Mouse (Mus musculus): ENCODE results near the gene Slc25a28. TPM values are rescaled to one million over a fixed set of nuclear protein-coding genes. Genes with fewer than 3 reads are reported as not detected.

The Slc25a28 gene
- polyA plus RNA-seq, 1 experiment from 2014 or later: 4.8 TPM

DNA sequence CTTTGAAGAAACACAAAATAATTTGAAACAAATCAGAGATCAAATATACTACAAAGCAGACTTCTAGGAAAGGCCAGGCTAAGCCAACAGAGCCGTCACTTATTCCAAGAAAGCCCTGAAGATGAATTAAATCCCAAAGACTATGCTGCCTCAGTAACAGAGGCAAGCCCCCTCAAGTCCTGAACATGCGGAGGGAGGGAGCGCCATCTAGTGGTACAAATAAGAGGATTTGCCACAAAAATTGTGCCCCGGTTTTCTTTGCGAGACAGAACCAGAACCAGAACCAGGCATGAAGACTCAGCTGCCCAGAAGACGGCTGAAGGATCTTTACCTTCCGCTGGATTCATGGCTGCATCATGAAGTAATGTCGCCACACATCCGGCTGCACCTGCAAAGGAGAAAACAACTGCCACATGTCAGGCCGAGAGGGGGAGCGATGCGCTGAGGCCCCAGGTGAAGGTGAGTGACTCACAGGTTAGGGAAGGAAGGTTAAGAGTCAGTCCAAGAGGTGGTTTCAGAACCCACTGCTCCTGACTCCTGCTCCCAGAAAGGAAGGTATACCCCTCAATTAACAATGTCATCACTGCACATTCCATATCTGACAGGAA is 9.1 kb downstream of the Slc25a28 start:
- Histone ChIP-seq H3K4me2 (ENCODE audit: low read depth, low read length) (no peak overlapping the region), H3K9me3 (ENCODE audit: low read length) (no peaks in the 10 kb centered on the region), H3K4me1 (ENCODE audit: insufficient read depth) (peaks cover 9% of the 10 kb centered on the region), H3K4me3 (ENCODE audit: low read depth, low read length) (no peak overlapping the region), H3K27ac (ENCODE audit: low read depth) (no peak overlapping the region), H3K9ac (replicated peaks) (no peak overlapping the region), H3K36me3 (replicated peaks; ENCODE audit: insufficient read depth, low read length) (peaks cover 33% of the 10 kb centered on the region), H3K27me3 (ENCODE audit: insufficient read depth, low read length) (no peaks in the 10 kb centered on the region)
- ATAC-seq (no peak), DNase-seq (peak; percentile 28)
- WGBS (ENCODE audit: insufficient replicate concordance): 64% methylated on average over 12 of the region's 12 CpGs
- no peak for TF ChIP-seq EP300 (IDR thresholded peaks at IDR 0.05; ENCODE audit: low read depth)
- TF ChIP-seq CTCF (IDR thresholded peaks at IDR 0.05; ENCODE audit: low read depth): peak; percentile 81

DNA sequence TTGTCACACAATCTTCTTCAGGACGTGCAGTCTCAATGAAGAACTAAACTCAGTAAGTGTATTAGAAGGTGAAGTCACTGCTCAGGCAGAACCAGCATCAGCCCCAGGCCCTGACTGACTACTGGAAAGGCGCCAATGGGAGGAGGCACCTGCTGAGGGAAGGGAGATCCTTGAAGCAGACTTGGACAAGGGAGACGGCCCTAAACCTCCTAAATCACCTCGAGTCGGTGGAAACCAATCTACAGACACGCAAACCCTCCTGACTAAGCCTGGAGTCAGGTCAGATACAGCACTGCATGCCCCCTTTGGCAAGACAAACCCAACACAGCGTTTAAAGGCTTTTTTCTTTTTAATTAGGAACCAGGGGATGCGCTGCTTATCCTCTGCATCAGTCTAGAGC is 11.2 kb downstream of the Slc25a28 start:
- Histone ChIP-seq H3K4me3 (ENCODE audit: low read depth, low read length) (no peak overlapping the region), H3K27ac (ENCODE audit: low read depth) (no peak overlapping the region), H3K4me2 (ENCODE audit: low read depth, low read length) (no peak overlapping the region), H3K9me3 (ENCODE audit: low read length) (no peaks in the 10 kb centered on the region), H3K9ac (replicated peaks) (no peak overlapping the region), H3K36me3 (replicated peaks; ENCODE audit: insufficient read depth, low read length) (peaks cover 31% of the 10 kb centered on the region), H3K4me1 (ENCODE audit: insufficient read depth) (no peaks in the 10 kb centered on the region), H3K27me3 (ENCODE audit: insufficient read depth, low read length) (no peaks in the 10 kb centered on the region)
- DNase-seq: no peak
- ATAC-seq: no peak
- 82% methylated on average over 8 of the region's 8 CpGs for WGBS (ENCODE audit: insufficient replicate concordance)
- no peak for TF ChIP-seq EP300 (IDR thresholded peaks at IDR 0.05; ENCODE audit: low read depth)
- TF ChIP-seq CTCF (IDR thresholded peaks at IDR 0.05; ENCODE audit: low read depth): no peak

DNA sequence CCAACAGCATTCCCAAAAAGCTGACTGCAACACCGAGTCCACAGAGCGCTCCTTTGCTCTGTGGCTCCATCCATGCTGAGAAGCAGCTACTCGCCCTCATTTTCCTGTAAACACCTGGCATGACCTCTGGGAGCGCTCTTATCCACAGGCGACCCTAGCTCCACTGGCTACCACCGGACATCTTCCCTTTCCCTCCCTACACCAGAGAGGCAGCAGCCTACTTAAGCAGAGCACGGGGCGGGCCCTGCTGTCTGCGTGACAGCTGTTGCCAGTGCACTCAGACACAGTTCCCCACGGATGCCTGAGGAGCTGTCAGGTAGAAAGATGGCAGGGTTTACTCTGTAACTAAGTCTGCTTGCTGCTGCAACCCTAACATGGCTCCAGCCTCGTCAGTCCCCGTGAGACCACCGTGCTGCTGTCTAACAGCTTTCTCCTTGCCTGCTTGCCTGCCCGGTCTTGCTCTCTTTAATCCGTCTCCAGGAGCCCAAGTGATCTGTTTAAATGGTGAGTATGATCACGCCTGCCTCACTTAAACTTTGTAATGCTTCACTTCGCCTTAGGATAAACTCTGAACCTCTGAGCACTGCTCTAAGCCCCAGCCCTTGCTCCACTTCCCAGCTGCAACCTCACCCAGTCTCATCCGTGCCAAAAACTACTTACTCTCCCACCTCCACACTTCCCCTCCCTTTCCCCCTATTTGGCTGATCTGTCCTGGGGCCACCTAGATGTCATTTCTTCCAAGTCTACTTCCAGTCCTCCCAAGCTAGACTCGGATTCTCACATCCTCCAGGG is 12.3 kb downstream of the Slc25a28 start:
- Histone ChIP-seq H3K27ac (ENCODE audit: low read depth) (no peak overlapping the region), H3K9ac (replicated peaks) (no peak overlapping the region), H3K9me3 (ENCODE audit: low read length) (no peaks in the 10 kb centered on the region), H3K36me3 (replicated peaks; ENCODE audit: insufficient read depth, low read length) (peaks cover 31% of the 10 kb centered on the region), H3K4me3 (ENCODE audit: low read depth, low read length) (no peak overlapping the region), H3K27me3 (ENCODE audit: insufficient read depth, low read length) (no peaks in the 10 kb centered on the region), H3K4me1 (ENCODE audit: insufficient read depth) (no peaks in the 10 kb centered on the region), H3K4me2 (ENCODE audit: low read depth, low read length) (no peak overlapping the region)
- 67% methylated on average over 19 of the region's 19 CpGs for WGBS (ENCODE audit: insufficient replicate concordance)
- TF ChIP-seq CTCF (IDR thresholded peaks at IDR 0.05; ENCODE audit: low read depth) (peak; percentile 42), EP300 (IDR thresholded peaks at IDR 0.05; ENCODE audit: low read depth) (no peak)
- no peak for ATAC-seq
- DNase-seq: no peak

DNA sequence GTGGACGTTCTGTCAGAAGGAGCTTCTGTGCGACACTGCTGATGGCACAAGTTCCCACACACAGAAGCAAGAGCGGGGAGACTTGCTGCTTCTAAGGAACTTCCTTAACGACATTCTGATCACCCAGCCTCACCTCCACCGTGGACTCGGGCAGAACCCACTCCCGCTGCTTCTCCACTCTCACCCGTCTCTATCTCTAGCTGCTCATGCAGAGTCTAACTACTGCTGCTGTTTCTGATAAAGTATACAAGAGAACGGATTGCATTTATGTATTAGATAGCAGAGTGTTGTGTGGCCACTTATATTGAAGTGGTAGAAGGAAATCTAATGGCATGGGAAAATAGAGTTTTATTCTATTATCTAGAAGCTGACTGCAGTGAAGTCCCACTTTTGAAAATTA is 13.9 kb downstream of the Slc25a28 start:
- Histone ChIP-seq H3K27me3 (ENCODE audit: insufficient read depth, low read length) (no peaks in the 10 kb centered on the region), H3K27ac (ENCODE audit: low read depth) (no peak overlapping the region), H3K9ac (replicated peaks) (no peak overlapping the region), H3K36me3 (replicated peaks; ENCODE audit: insufficient read depth, low read length) (peaks cover 23% of the 10 kb centered on the region), H3K4me3 (ENCODE audit: low read depth, low read length) (no peak overlapping the region), H3K4me2 (ENCODE audit: low read depth, low read length) (no peak overlapping the region), H3K4me1 (ENCODE audit: insufficient read depth) (no peaks in the 10 kb centered on the region), H3K9me3 (ENCODE audit: low read length) (no peaks in the 10 kb centered on the region)
- TF ChIP-seq CTCF (IDR thresholded peaks at IDR 0.05; ENCODE audit: low read depth) (no peak), EP300 (IDR thresholded peaks at IDR 0.05; ENCODE audit: low read depth) (no peak)
- WGBS (ENCODE audit: insufficient replicate concordance): 46% methylated on average over 9 of the region's 9 CpGs
- ATAC-seq: no peak
- no peak for DNase-seq

DNA sequence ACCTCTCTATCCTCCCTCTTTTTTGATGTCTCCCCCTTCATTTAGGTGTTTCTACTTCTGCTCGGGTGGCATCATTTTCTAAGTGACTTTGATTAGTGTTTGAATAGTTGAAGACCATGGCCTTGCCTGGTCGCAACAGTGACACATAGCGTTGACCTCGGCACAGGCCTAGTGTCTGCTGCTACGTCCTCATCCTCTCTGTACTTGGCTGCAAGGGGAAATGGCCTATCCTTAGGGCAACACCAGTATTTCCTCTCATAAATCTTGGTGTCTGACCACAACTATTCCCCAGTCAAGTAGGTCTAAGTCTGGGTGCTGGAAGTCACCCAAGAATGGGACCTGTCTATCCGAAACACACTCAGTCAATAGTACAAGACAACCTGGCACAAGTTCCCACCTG is 15.0 kb downstream of the Slc25a28 start:
- no peak for TF ChIP-seq CTCF (IDR thresholded peaks at IDR 0.05; ENCODE audit: low read depth)
- no peak for TF ChIP-seq EP300 (IDR thresholded peaks at IDR 0.05; ENCODE audit: low read depth)
- Histone ChIP-seq H3K27me3 (ENCODE audit: insufficient read depth, low read length) (no peaks in the 10 kb centered on the region), H3K36me3 (replicated peaks; ENCODE audit: insufficient read depth, low read length) (peaks cover 19% of the 10 kb centered on the region), H3K9ac (replicated peaks) (no peak overlapping the region), H3K27ac (ENCODE audit: low read depth) (no peak overlapping the region), H3K4me1 (ENCODE audit: insufficient read depth) (no peaks in the 10 kb centered on the region), H3K9me3 (ENCODE audit: low read length) (no peaks in the 10 kb centered on the region), H3K4me3 (ENCODE audit: low read depth, low read length) (no peak overlapping the region), H3K4me2 (ENCODE audit: low read depth, low read length) (no peak overlapping the region)
- ATAC-seq (no peak), DNase-seq (no peak)
- 56% methylated on average over 6 of the region's 6 CpGs for WGBS (ENCODE audit: insufficient replicate concordance)

DNA sequence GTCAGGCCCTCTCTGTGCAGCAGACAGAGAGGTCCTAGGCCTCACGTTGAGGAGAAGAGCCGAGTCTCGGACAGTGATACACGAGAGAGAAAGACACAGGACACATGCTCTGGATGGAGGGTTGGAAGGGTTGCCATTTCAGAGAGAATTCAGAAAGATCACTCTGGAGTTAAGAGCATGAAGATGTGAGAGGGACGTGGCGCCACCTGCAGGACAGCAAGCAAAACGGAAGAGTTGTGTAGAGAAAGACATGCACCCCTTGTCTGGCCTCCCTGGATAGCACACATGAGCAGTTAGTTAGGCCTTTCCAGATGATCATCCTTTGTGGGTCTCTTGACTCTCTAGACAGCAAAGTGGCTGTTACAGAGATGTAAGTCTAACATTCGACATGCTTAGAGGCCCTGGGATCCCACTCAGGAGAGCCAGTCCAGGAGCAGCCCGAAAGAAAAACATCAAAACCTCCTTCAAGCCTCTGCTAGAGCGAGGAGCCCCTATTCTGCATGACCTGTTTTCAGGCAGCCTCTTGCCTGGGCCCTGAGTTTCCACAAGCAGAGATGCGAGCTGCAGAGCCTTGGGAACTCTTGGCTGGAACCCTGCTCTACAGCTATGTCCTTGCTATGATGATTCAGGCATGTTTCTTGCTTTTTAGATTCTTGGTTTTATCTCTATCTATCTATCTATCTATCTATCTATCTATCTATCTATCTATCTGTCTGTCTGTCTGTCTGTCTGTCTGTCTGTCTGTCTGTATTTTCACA is 18.8 kb downstream of the Slc25a28 start:
- no peak overlapping the region for H3K4me3 ChIP-seq (ENCODE audit: low read depth, low read length)
- TF ChIP-seq EP300 (IDR thresholded peaks at IDR 0.05; ENCODE audit: low read depth) (no peak), CTCF (IDR thresholded peaks at IDR 0.05; ENCODE audit: low read depth) (peak; percentile 90)
- H3K9me3 ChIP-seq (ENCODE audit: low read length): no peaks in the 10 kb centered on the region
- no peak overlapping the region for H3K4me2 ChIP-seq (ENCODE audit: low read depth, low read length)
- H3K36me3 ChIP-seq (replicated peaks; ENCODE audit: insufficient read depth, low read length): no peaks in the 10 kb centered on the region
- no peak overlapping the region for H3K9ac ChIP-seq (replicated peaks)
- no peaks in the 10 kb centered on the region for H3K4me1 ChIP-seq (ENCODE audit: insufficient read depth)
- peak; percentile 29; the same call in 1 of the 2 replicates for ATAC-seq
- H3K27ac ChIP-seq (ENCODE audit: low read depth): no peak overlapping the region
- 40% methylated on average over 11 of the region's 11 CpGs for WGBS (ENCODE audit: insufficient replicate concordance)
- DNase-seq: peak; percentile 80
- peaks cover 12% of the 10 kb centered on the region; the same call in 1 of the 2 replicates for H3K27me3 ChIP-seq (ENCODE audit: insufficient read depth, low read length)

Measured in liver, postnatal 0 days (tissue).